11 mouse cellular contexts compared by ENCODE assay signal in the genomic region with DNA sequence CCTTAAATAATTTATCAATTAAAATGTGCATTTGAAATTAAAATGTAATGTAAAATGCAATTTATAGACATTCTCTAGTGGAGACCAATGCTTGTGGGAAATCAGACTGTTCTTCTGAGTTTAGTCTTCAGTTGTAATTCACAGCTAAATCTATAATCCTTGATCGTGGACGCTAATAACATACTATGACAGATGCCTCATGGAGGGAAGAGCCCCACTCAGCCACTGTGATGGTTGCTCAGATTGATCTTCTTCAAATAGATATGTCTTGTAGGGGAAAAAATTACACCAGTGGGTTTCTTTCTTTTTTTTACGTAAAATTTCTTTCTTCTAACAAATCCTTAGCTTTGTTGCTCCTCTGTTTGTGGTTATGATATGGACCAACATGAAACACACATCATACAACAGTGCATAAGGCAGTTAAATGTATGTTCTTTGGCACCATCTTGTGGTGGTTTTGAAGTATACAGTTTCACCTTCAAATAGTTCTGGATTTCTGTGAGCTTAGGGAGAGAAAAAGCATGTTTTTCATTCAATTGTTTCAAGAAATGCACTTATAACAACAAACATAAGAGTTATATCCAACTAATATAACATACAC.
A peak's percentile ranks its signal among the peaks of the same experiment; 100 is the strongest.
DNase-seq lines count a peak whose midpoint lies in the region; ATAC-seq and TF ChIP-seq lines count a peak whose summit lies in the region.
"Had no signal": no experiment of that assay in that cellular context is flagged by ENCODE, and none has a peak within 500 bp of the region (broad histone marks: within the 10 kb centered on the region; RNA-seq: fewer than 3 reads in every experiment).

No protein-coding gene starts in this region.

- ATAC-seq in midbrain, embryonic 13.5 days, result peak; percentile 93
- ATAC-seq in granulocyte monocyte progenitor cell, adult 5-6 weeks (replicated peaks; ENCODE audit: poor library complexity, severe bottlenecking), result no peak

- H3K9ac ChIP-seq in ES-E14 (ENCODE audit: insufficient read depth, low read depth, low read length, poor library complexity, severe bottlenecking), result no peak overlapping the region
- no peak overlapping the region for H3K9ac ChIP-seq in midbrain, embryonic 13.5 days (replicated peaks)
- H3K9ac ChIP-seq: heart, embryonic 12.5 days had no signal

- no peak overlapping the region for H3K4me2 ChIP-seq in midbrain, embryonic 13.5 days (replicated peaks)
- H3K4me2 ChIP-seq: heart, embryonic 12.5 days had no signal

- no peaks in the 10 kb centered on the region for H3K27me3 ChIP-seq in midbrain, embryonic 13.5 days
- H3K27me3 ChIP-seq: heart, embryonic 12.5 days had no signal

- no peaks in the 10 kb centered on the region for H3K36me3 ChIP-seq in ES-E14 (ENCODE audit: control insufficient read depth, insufficient read depth, low read length, poor library complexity, severe bottlenecking)
- no peaks in the 10 kb centered on the region for H3K36me3 ChIP-seq in midbrain, embryonic 13.5 days
- H3K36me3 ChIP-seq: heart, embryonic 12.5 days had no signal

- no peak overlapping the region for H3K4me3 ChIP-seq in ES-E14 (ENCODE audit: insufficient read depth in 1 of 2, low read depth in 1 of 2, low read length in 2 of 2, poor library complexity in 1 of 2, severe bottlenecking in 1 of 2)
- no peak overlapping the region for H3K4me3 ChIP-seq in midbrain, embryonic 13.5 days (replicated peaks)
- H3K4me3 ChIP-seq: heart, embryonic 12.5 days had no signal

- no peak overlapping the region for H3K27ac ChIP-seq in ES-E14 (ENCODE audit: insufficient read depth, low read depth, low read length, poor library complexity, severe bottlenecking)
- no peak overlapping the region for H3K27ac ChIP-seq in midbrain, embryonic 13.5 days

- peak; percentile 4 for DNase-seq in layer of hippocampus, adult 11-12 months (ENCODE audit: low spot score)
- no peak for DNase-seq in layer of hippocampus, adult 9-11 months
- DNase-seq in ES-E14 (ENCODE audit: low read depth, low spot score), result no peak
- peak; percentile 80 for DNase-seq in embryo, embryonic 10.5 days (ENCODE audit: low spot score)
- no peak for DNase-seq in ovary, postnatal 36 days (ENCODE audit: low spot score)
- no peak for DNase-seq in gastrocnemius, adult 18-20 months (ENCODE audit: low spot score)
- DNase-seq: adrenal gland, adult 8-10 months; lung, adult 18-20 months had no signal

- no peaks in the 10 kb centered on the region for H3K4me1 ChIP-seq in ES-E14 (ENCODE audit: control insufficient read depth in 2 of 2, insufficient read depth in 2 of 2, low read length in 2 of 2, poor library complexity in 1 of 2)
- H3K4me1 ChIP-seq in midbrain, embryonic 13.5 days (replicated peaks), result no peaks in the 10 kb centered on the region
- H3K4me1 ChIP-seq: heart, embryonic 12.5 days had no signal

- H3K9me3 ChIP-seq in ES-E14 (ENCODE audit: control insufficient read depth, insufficient read depth, low read depth, low read length), result no peaks in the 10 kb centered on the region
- no peaks in the 10 kb centered on the region for H3K9me3 ChIP-seq in midbrain, embryonic 13.5 days
- H3K9me3 ChIP-seq: heart, embryonic 12.5 days had no signal

- in situ Hi-C loops in ES-E14 (cut with MboI; ENCODE audit: low sequenced_read_pairs in 2 of 2, unreplicated experiment in 2 of 2), result no loop called here

- 49% methylated on average over 3 of the region's 3 CpGs for WGBS in midbrain, embryonic 13.5 days

TF ChIP-seq in ES-E14, 5 proteins besides CTCF, POLR2A, EP300 and RAD21:
- no peak for TF ChIP-seq CHD2 (IDR thresholded peaks at IDR 0.05; ENCODE audit: low read depth, low read length)
- peak; percentile 53; the same call in 1 of the 2 replicates for TF ChIP-seq ZC3H11A (IDR thresholded peaks at IDR 0.05; ENCODE audit: borderline replicate concordance, low read depth, low read length)
- TF ChIP-seq HCFC1 (IDR thresholded peaks at IDR 0.05; ENCODE audit: borderline replicate concordance, insufficient read depth, low read length), result no peak
- TF ChIP-seq ZNF384 (IDR thresholded peaks at IDR 0.05; ENCODE audit: low read depth, low read length), result 0 out of 2 replicates have a peak, but pooled peaks have one; percentile 27
- TF ChIP-seq MAFK (IDR thresholded peaks at IDR 0.05; ENCODE audit: insufficient read depth, low read depth, low read length), result no peak

Comparison
In these comparisons a context has a peak if more than half of its experiments do, and no peak if none do; other contexts are left out.
1. DNase-seq: peak in layer of hippocampus, adult 11-12 months (single experiment) and embryo, embryonic 10.5 days (single experiment); none in layer of hippocampus, adult 9-11 months (single experiment), ES-E14 (single experiment), ovary, postnatal 36 days (single experiment) and gastrocnemius, adult 18-20 months (single experiment).